Mouse (Mus musculus) liver, postnatal 0 days (tissue): Measurements from ENCODE around the gene 1110008P14Rik.

Source experiments
- CTCF ChIP-seq: sonication (generic); IDR thresholded peaks from 2 replicates; pipeline ENCODE4 v1.5.1; 2016; ENCODE audit warnings: antibody characterized with exemption, low read depth
- EP300 ChIP-seq: IDR thresholded peaks from 2 replicates; pipeline ENCODE4 v1.6.1; 2016; ENCODE audit warnings: antibody characterized with exemption, low read depth, mild to moderate bottlenecking

- TF ChIP-seq EP300 (no peak), CTCF (no peak)
Observed at GRCm38 (mm10) chr2:32354336-32354895, 27.3 kb downstream of the 1110008P14Rik start.
